Mouse (Mus musculus) hindbrain, embryonic 15.5 days (tissue): ENCODE data around the gene Tbc1d17. TPM values are rescaled to one million over a fixed set of nuclear protein-coding genes. Genes with fewer than 3 reads are reported as not detected.
A peak's percentile ranks its signal among the peaks of the same experiment; 100 is the strongest.
"Not testable (repeated sequence)": the region's sequence is repeated elsewhere in the genome, so short reads cannot be mapped to it uniquely, and the experiment has no call there.

Experiments used
- ATAC-seq: fragments of 200-750 bp; cut with Nextera tagmentation; 2 replicates; pipeline ENCODE4 v1.8.0; 2017; ENCODE audit warnings: low read depth, moderate number of reproducible peaks, moderate TSS enrichment; ENCODE audit not compliant: low FRiP score
- H3K27ac ChIP-seq: fragments of 300-500 bp; sonication (generic); replicated peaks from 2 replicates; pipeline ENCODE4 v1.5.1; 2015; ENCODE audit warnings: mild to moderate bottlenecking, inconsistent platforms
- H3K27me3 ChIP-seq: fragments of 300-500 bp; sonication (generic); 2 replicates; pipeline ENCODE4 v1.6.1; 2015; ENCODE audit warnings: control low read depth, inconsistent platforms
- H3K36me3 ChIP-seq: fragments of 300-500 bp; sonication (generic); 2 replicates; pipeline ENCODE4 v1.6.1; 2015; ENCODE audit warnings: control low read depth, inconsistent platforms
- H3K4me1 ChIP-seq: fragments of 300-500 bp; sonication (generic); replicated peaks from 2 replicates; pipeline ENCODE4 v1.6.1; 2015; ENCODE audit warnings: control low read depth, inconsistent platforms
- H3K4me2 ChIP-seq: fragments of 300-500 bp; sonication (generic); 2 replicates; pipeline ENCODE4 v1.6.1; 2015; ENCODE audit warnings: moderate library complexity, mild to moderate bottlenecking, inconsistent platforms
- H3K4me3 ChIP-seq: fragments of 300-500 bp; sonication (generic); 2 replicates; pipeline ENCODE4 v1.5.1; 2015; ENCODE audit warnings: mild to moderate bottlenecking, inconsistent platforms
- H3K9ac ChIP-seq: fragments of 300-500 bp; sonication (generic); 2 replicates; pipeline ENCODE4 v1.6.1; 2015; ENCODE audit warnings: inconsistent platforms
- H3K9me3 ChIP-seq: fragments of 300-500 bp; sonication (generic); 2 replicates; pipeline ENCODE4 v1.6.1; 2016; ENCODE audit warnings: control low read depth, inconsistent platforms
- WGBS: fragments of 180-500 bp; shearing (Covaris S2); methylation state at CpG from one replicate; pipeline ENCODE4 v1.1.7; 2015; 5-methylcytosine and 5-hydroxymethylcytosine counted together
- polyA plus RNA-seq: library from polyadenylated mRNA; unstranded; fragments of >200 nt; fragmentation: Nextera tagmentation; extraction: Ambion mirVana; gene quantifications from 2 replicates; pipeline ENCODE4 v1.2.1, GENCODE M21; 2015

The Tbc1d17 gene
- polyA plus RNA-seq, 1 experiment from 2014 or later = 118 TPM

DNA sequence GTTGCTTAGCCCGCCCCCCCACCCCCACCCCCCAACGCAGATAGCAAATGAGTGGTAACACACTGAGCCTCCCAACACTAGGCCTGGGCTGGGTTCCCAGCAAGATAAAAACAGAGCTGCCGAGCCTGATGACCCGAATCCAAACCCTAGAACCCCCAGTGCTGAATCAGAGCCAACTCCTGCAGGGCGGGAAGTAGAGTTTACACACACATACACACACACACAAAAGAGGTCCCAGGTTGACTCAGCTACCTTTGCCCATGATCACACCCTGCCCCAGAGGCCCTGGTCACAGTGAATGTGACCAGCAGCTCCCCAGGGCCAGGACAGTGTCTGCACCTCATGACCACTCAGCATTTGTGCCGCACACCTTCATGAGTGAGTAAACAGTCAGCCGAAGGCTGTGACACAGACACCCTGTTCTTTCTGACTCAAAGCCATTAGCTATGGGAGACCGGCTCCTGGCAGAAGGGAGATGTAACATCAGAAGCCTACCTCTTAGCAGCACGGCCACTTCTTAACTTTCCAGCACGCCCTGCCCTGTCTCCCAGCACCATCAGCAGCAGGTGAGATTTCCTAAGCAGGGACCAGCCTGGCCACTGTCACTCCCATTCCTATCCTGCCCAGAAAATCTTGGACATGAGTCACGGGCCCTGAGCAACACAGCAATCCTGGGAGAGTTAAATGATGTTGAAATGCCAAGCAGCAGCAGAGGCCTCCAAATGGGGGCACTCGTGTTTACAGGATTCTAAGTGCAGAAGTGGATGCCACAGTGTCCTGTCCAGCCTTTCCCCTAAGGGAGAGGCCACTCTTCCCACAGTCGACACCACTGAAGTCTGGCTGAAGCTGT lies 39.6 kb upstream of the Tbc1d17 start:
- Histone ChIP-seq H3K9ac (no peak overlapping the region), H3K36me3 (peaks cover 22% of the 10 kb centered on the region), H3K9me3 (no peaks in the 10 kb centered on the region), H3K4me2 (peak overlapping the region; percentile 12; the same call in 1 of the 2 replicates), H3K4me3 (no peak overlapping the region), H3K4me1 (peaks cover 38% of the 10 kb centered on the region), H3K27me3 (no peaks in the 10 kb centered on the region), H3K27ac (0 out of 2 replicates have a peak overlapping the region, but pooled peaks have one; percentile 29)
- WGBS = 79% methylated on average over 13 of the region's 13 CpGs
- no peak for ATAC-seq

- no peak for ATAC-seq
- H3K27ac ChIP-seq = no peak overlapping the region
- H3K9ac ChIP-seq = no peak overlapping the region
- H3K36me3 ChIP-seq = peaks cover 35% of the 10 kb centered on the region
- H3K27me3 ChIP-seq = no peaks in the 10 kb centered on the region
- no peak overlapping the region for H3K4me2 ChIP-seq
- peaks cover 32% of the 10 kb centered on the region for H3K4me1 ChIP-seq
- H3K9me3 ChIP-seq = no peaks in the 10 kb centered on the region
- no peak overlapping the region for H3K4me3 ChIP-seq
- 93% methylated on average over 7 of the region's 7 CpGs for WGBS
These were observed 38.1 kb upstream of the Tbc1d17 start for GRCm38 (mm10) chr7:44886964-44887363.

DNA sequence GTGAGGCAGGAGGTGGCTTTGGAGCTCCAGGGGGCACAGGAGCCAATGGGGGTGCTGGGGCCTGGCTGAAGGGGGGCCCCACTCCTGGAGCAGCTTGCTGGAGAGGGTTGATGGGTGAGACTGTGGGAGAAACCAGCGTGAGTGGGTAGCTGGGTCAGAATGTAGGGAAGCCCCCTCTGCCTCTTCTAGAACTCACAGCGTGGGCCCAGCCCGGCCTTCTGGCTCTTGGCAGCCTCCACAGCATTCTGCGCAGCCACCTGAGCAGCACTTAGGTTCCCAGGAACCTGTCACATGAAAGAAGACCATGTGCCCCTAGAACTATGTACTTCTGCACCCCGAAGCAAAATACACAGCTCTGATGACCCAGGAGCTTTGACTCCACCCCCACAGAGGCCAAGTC lies 35.8 kb upstream of the Tbc1d17 start:
- H3K36me3 ChIP-seq = peaks cover 55% of the 10 kb centered on the region
- H3K4me3 ChIP-seq = no peak overlapping the region
- ATAC-seq = no peak
- no peak overlapping the region for H3K9ac ChIP-seq
- 95% methylated on average over 5 of the region's 5 CpGs for WGBS
- H3K27ac ChIP-seq = no peak overlapping the region
- no peak overlapping the region for H3K4me2 ChIP-seq
- H3K4me1 ChIP-seq = peaks cover 14% of the 10 kb centered on the region
- no peaks in the 10 kb centered on the region for H3K9me3 ChIP-seq
- H3K27me3 ChIP-seq = no peaks in the 10 kb centered on the region

DNA sequence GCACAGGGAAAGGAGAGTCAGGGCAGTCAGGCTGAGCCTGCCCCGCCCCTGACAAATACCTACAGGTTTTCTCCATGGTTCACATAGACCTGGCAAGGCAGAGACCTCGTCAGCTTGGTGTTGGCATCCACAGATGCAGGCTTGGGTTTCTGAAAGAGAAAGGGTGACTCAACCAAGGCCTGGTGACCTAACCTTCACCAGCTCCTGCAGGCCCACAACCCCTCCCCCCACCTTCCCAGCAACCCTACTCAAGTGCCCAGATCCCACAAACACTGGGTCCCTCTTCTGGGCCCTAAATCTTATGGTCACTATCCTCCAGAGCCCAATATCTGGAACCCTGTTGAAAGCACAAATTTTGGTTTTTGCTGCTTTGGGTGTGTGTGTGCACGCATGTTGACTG lies 34.2 kb upstream of the Tbc1d17 start:
- H3K9ac ChIP-seq = no peak overlapping the region
- H3K27me3 ChIP-seq = no peaks in the 10 kb centered on the region
- no peaks in the 10 kb centered on the region for H3K9me3 ChIP-seq
- no peak overlapping the region for H3K4me2 ChIP-seq
- 93% methylated on average over 3 of the region's 3 CpGs for WGBS
- no peak overlapping the region for H3K27ac ChIP-seq
- ATAC-seq = no peak
- peaks cover 65% of the 10 kb centered on the region for H3K36me3 ChIP-seq
- no peaks in the 10 kb centered on the region for H3K4me1 ChIP-seq
- no peak overlapping the region for H3K4me3 ChIP-seq

- no peaks in the 10 kb centered on the region for H3K4me1 ChIP-seq
- 87% methylated on average over 14 of the region's 14 CpGs for WGBS
These were observed 29.0 kb upstream of the Tbc1d17 start for GRCm38 (mm10) chr7:44877833-44878232.

DNA sequence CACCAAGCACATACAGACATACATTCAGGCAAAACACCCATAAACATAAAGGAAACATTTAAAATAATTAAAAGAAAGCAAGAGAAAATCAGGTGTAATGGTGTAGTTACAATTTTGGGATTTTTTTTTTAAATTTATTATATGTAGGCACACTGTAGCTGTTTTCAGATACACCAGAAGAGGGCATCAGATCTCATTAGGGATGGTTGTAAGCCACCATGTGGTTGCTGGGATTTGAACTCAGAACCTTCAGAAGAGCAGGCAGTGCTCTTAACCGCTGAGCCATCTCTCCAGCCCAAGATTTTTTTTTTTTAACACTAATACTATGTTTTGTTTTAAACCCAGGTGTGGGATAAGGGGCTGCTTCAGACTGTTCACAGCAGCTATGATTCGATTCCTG lies 22.9 kb upstream of the Tbc1d17 start:
- not testable (repeated sequence) for H3K9me3 ChIP-seq, H3K4me3 ChIP-seq, H3K4me2 ChIP-seq, H3K36me3 ChIP-seq, H3K27ac ChIP-seq, H3K9ac ChIP-seq, H3K27me3 ChIP-seq, ATAC-seq
- peaks cover 26% of the 10 kb centered on the region for H3K4me1 ChIP-seq
- 95% methylated on average over 2 of the region's 2 CpGs for WGBS

More at GRCm38 (mm10) chr7:44877833-44878232, 29.0 kb upstream of the Tbc1d17 start:
- Histone ChIP-seq H3K4me2 (no peak overlapping the region), H3K4me3 (no peak overlapping the region), H3K36me3 (peaks cover 63% of the 10 kb centered on the region), H3K27ac (no peak overlapping the region), H3K27me3 (no peaks in the 10 kb centered on the region), H3K9ac (no peak overlapping the region), H3K9me3 (no peaks in the 10 kb centered on the region)
- no peak for ATAC-seq

DNA sequence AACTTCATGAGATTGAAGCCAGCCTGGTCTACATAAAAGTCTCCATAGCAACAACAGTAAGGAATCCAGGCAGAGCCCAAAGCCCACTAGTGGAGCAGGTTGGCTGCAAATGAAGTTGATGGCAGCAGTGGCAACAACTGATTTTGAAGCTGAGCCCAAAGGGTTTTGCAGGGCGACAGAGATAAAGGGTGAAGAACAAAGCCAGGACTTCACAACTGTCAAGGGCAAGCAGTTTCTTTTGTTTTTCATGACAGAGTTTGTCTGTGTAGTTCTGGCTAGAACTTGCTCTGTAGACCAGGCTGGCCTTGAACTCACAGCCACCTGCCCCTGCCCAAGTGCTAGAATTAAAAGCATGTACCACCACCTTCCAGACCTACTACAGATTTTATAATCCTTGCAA lies 22.3 kb upstream of the Tbc1d17 start:
- no peak overlapping the region for H3K4me3 ChIP-seq
- H3K4me1 ChIP-seq = peaks cover 32% of the 10 kb centered on the region
- ATAC-seq = no peak
- WGBS = 11% methylated on average over 1 of the region's 1 CpGs
- no peak overlapping the region for H3K4me2 ChIP-seq
- no peak overlapping the region for H3K27ac ChIP-seq
- H3K9me3 ChIP-seq = no peaks in the 10 kb centered on the region
- no peak overlapping the region for H3K9ac ChIP-seq
- H3K27me3 ChIP-seq = no peaks in the 10 kb centered on the region
- H3K36me3 ChIP-seq = 0 out of 2 replicates have a peak, but pooled peaks cover 2% of the 10 kb centered on the region

DNA sequence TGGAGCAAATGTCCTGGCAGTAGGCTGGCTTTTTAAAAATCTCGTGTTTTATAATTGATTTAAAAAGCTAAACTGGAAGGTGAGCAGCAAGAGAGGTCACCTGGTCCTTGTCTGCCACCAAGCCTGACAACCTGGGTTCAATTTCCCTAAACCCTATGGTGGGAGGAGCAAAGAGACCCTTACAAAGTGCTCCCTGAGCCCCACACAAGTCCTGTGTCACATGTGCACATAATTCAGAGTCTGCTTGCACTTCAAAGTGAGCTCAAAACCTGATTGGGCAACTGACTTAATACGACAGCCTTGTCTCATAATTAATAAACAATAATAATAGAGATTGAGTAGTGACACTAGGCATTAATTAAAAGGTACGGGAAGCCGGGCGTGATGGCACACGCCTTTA lies 21.7 kb upstream of the Tbc1d17 start:
- H3K27ac ChIP-seq = peak overlapping the region; percentile 98
- WGBS = 85% methylated on average over 6 of the region's 6 CpGs
- 0 out of 2 replicates have a peak, but pooled peaks cover 2% of the 10 kb centered on the region for H3K36me3 ChIP-seq
- peaks cover 37% of the 10 kb centered on the region for H3K4me1 ChIP-seq
- H3K27me3 ChIP-seq = no peaks in the 10 kb centered on the region
- H3K9me3 ChIP-seq = no peaks in the 10 kb centered on the region
- H3K9ac ChIP-seq = peak overlapping the region; percentile 46
- peak overlapping the region; percentile 86 for H3K4me2 ChIP-seq
- H3K4me3 ChIP-seq = peak overlapping the region; percentile 83
- no peak for ATAC-seq

GRCm38 (mm10) chr7:44869697-44870528 lies 21.0 kb upstream of the Tbc1d17 start, which contains the start of gene Ptov1:
Gene Ptov1, minus strand, starts transcription at chr7:44869788.
- peaks cover 44% of the 10 kb centered on the region for H3K4me1 ChIP-seq
- H3K36me3 ChIP-seq = 0 out of 2 replicates have a peak, but pooled peaks cover 3% of the 10 kb centered on the region
- no peaks in the 10 kb centered on the region for H3K27me3 ChIP-seq
- peak within 1 kb of the TSS; percentile 83 for H3K4me3 ChIP-seq
- peak within 1 kb of the TSS; percentile 98 for H3K9ac ChIP-seq
- 10% methylated on average over 29 of the region's 29 CpGs for WGBS
- ATAC-seq = peak; percentile 96
- H3K27ac ChIP-seq = peak within 1 kb of the TSS; percentile 98
- H3K9me3 ChIP-seq = no peaks in the 10 kb centered on the region
- H3K4me2 ChIP-seq = peak within 1 kb of the TSS; percentile 86

DNA sequence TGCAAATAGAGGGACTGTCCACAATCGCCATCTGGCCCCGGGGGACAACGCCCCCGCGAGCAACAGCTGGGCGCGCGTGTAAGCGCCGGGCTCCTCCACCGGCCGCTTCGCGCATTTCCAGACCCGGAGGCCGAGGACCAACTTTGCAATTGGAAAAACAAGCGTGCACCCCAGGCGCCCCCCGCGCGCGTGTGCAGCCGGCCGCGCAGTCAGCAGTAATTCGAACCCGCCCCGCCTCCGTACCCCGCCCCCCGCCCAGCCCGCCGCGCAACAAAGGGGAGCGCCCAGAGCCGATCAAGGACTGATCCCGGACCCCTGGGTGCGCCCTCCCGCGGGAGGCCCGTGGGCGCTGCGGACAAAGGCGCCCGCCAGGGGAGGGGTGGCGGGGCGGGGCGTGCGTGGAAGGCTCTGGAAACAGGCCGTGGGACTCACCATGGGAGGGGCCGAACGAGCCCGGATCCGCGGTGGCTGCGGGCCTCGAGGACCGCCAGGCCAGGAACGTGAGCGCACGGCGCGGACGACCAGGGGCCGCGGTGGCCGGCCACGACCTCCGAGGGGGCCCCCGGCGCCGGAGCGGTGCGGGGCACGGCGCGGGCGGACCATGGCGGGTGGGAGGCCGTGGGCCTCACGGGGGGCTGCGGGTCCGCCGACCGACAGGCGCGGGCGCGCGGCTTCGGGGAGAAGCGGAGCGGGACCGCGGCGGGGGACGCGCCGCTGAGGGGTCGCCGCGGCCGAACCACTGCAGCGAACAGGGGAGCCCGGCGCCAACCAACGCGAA lies 20.2 kb upstream of the Tbc1d17 start:
- Histone ChIP-seq H3K4me1 (peaks cover 52% of the 10 kb centered on the region), H3K27me3 (no peaks in the 10 kb centered on the region), H3K4me3 (peak overlapping the region; percentile 83), H3K27ac (peak overlapping the region; percentile 98), H3K9ac (peak overlapping the region; percentile 98), H3K36me3 (peaks cover 9% of the 10 kb centered on the region), H3K9me3 (no peaks in the 10 kb centered on the region), H3K4me2 (peak overlapping the region; percentile 86)
- WGBS = under 1% methylated on average over 81 of the region's 108 CpGs
- peak; percentile 5 for ATAC-seq

DNA sequence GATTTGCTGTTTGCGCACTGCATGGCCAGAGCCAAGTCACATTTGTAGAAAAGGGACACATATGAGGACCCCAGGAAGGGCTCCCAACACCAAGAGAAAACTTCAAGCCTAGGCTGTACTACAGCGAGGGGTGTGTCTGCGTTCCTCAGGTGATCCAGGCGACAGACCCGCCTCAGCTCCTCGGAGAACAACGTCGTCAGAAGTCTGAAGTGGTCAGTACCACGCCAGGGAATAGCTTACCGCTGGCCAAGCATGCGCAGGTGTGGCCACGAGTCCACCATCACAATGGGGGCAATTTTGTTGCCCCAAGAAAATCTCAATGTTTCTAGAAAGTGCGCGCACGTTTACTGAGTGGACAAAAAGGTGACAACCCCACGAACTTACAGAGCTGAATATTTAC lies 19.6 kb upstream of the Tbc1d17 start:
- Histone ChIP-seq H3K36me3 (peaks cover 16% of the 10 kb centered on the region), H3K4me1 (peaks cover 56% of the 10 kb centered on the region), H3K9me3 (no peaks in the 10 kb centered on the region), H3K4me2 (peak overlapping the region; percentile 86), H3K4me3 (peak overlapping the region; percentile 83), H3K27me3 (no peaks in the 10 kb centered on the region), H3K27ac (peak overlapping the region; percentile 98), H3K9ac (peak overlapping the region; percentile 98)
- ATAC-seq = no peak
- 7% methylated on average over 16 of the region's 16 CpGs for WGBS
